10 mouse cellular contexts compared by ENCODE assay signal in the genomic region with DNA sequence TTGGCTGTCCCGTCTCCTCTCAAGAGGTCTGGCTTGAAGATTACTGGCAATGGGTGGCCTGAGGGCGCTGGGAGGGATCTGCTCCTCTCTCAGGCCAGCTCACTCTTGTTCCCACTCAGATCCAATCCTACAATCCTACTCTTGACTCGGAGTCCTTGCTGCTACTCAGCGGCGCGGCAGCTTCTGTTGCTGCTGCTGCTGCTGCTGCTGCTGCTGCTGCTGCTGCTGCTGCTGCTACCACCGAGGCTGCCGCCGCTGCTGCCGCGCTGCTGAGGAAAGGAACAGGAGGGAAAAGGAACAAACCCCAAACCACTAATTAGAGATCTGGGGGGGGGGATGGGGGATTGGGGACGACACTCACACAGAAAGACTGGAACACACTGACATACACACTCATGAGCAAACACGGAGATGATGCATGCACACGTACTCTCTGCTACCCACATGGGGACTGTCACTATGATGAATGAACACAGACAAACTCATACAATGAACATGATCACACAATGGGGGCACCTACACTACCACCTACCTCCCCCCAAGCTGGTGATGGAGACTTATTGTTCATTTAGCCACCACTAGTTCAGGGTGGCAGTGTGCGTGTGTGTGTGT. TPM values are rescaled to one million over a fixed set of nuclear protein-coding genes. Genes with fewer than 3 reads are reported as not detected.
DNase-seq lines count a peak whose midpoint lies in the region; ATAC-seq lines count a peak whose summit lies in the region.
"Had no signal": no experiment of that assay in that cellular context is flagged by ENCODE, and none has a peak within 500 bp of the region (broad histone marks: within the 10 kb centered on the region; RNA-seq: fewer than 3 reads in every experiment).

A gene (minus strand): TSS at position 450 of the 612 bp plus-strand sequence.

- peaks cover 36% of the 10 kb centered on the region for H3K4me1 ChIP-seq in kidney, embryonic 16.5 days (ENCODE audit: insufficient read depth, low read length)
- H3K4me1 ChIP-seq in embryonic facial prominence, embryonic 13.5 days: peaks cover 55% of the 10 kb centered on the region
- peaks cover 57% of the 10 kb centered on the region for H3K4me1 ChIP-seq in limb, embryonic 10.5 days
- H3K4me1 ChIP-seq in neural tube, embryonic 14.5 days (ENCODE audit: control insufficient read depth, insufficient read depth, low read length): no peaks in the 10 kb centered on the region

- H3K4me2 ChIP-seq in kidney, embryonic 16.5 days (replicated peaks; ENCODE audit: low read depth, low read length): peak within 1 kb of the TSS; percentile 51
- peak within 1 kb of the TSS; percentile 63 for H3K4me2 ChIP-seq in embryonic facial prominence, embryonic 13.5 days
- H3K4me2 ChIP-seq in neural tube, embryonic 14.5 days (ENCODE audit: low read depth, low read length): peak within 1 kb of the TSS; percentile 51

- ATAC-seq in kidney, embryonic 16.5 days (ENCODE audit: low FRiP score, low TSS enrichment): no peak
- no peak for ATAC-seq in embryonic facial prominence, embryonic 13.5 days (ENCODE audit: insufficient number of reproducible peaks, insufficient read depth, low FRiP score, low TSS enrichment, low read depth)
- ATAC-seq in neural tube, embryonic 14.5 days (ENCODE audit: low read depth): peak; percentile 62; the same call in 1 of the 2 replicates

- peak within 1 kb of the TSS; percentile 63 for H3K9ac ChIP-seq in kidney, embryonic 16.5 days (replicated peaks; ENCODE audit: low read length)
- H3K9ac ChIP-seq in embryonic facial prominence, embryonic 13.5 days: peak within 1 kb of the TSS; percentile 70
- H3K9ac ChIP-seq in neural tube, embryonic 14.5 days (replicated peaks; ENCODE audit: low read depth, low read length): peak within 1 kb of the TSS; percentile 11; the same call in 1 of the 2 replicates

- DNase-seq in kidney, postnatal 14 days: no peak
- DNase-seq in limb, embryonic 10.5 days (ENCODE audit: low spot score): peak; percentile 61
- no peak for DNase-seq in spleen, postnatal 10 days (ENCODE audit: low spot score in 2 of 2)
- DNase-seq in gastrocnemius, postnatal 14 days: no peak
- DNase-seq in c-Kit-positive CD71-positive TER-119-positive erythroid progenitor cells, embryonic 14.5 days (ENCODE audit: low spot score): no peak
- DNase-seq: cerebellum, adult 2 months; left cerebral cortex, postnatal 4 days had no signal

- H3K9me3 ChIP-seq in kidney, embryonic 16.5 days (ENCODE audit: low read length): no peaks in the 10 kb centered on the region
- no peaks in the 10 kb centered on the region for H3K9me3 ChIP-seq in embryonic facial prominence, embryonic 13.5 days
- H3K9me3 ChIP-seq in limb, embryonic 10.5 days (replicated peaks): no peaks in the 10 kb centered on the region
- H3K9me3 ChIP-seq in neural tube, embryonic 14.5 days (ENCODE audit: control insufficient read depth, low read length): no peaks in the 10 kb centered on the region

- H3K4me3 ChIP-seq in kidney, embryonic 16.5 days (ENCODE audit: low read length): peak within 1 kb of the TSS; percentile 35
- H3K4me3 ChIP-seq in embryonic facial prominence, embryonic 13.5 days: peak within 1 kb of the TSS; percentile 45
- H3K4me3 ChIP-seq in limb, embryonic 10.5 days: peak within 1 kb of the TSS; percentile 50
- peak within 1 kb of the TSS; percentile 2 for H3K4me3 ChIP-seq in neural tube, embryonic 14.5 days (ENCODE audit: low read depth, low read length)

- no peaks in the 10 kb centered on the region for H3K36me3 ChIP-seq in kidney, embryonic 16.5 days (ENCODE audit: insufficient read depth, low read length)
- no peaks in the 10 kb centered on the region for H3K36me3 ChIP-seq in embryonic facial prominence, embryonic 13.5 days
- no peaks in the 10 kb centered on the region for H3K36me3 ChIP-seq in limb, embryonic 10.5 days
- H3K36me3 ChIP-seq in neural tube, embryonic 14.5 days (ENCODE audit: control insufficient read depth, insufficient read depth, low read length): no peaks in the 10 kb centered on the region

- intact Hi-C loops in gastrocnemius, postnatal 14 days (cut with DNase I; ENCODE audit: low total_unique reads): no loop called here

- H3K27ac ChIP-seq in kidney, embryonic 16.5 days (ENCODE audit: low read length): no peak within 1 kb of the TSS; the same call in 1 of the 2 replicates
- H3K27ac ChIP-seq in embryonic facial prominence, embryonic 13.5 days: peak within 1 kb of the TSS; percentile 85
- H3K27ac ChIP-seq in limb, embryonic 10.5 days: peak within 1 kb of the TSS; percentile 78
- H3K27ac ChIP-seq in neural tube, embryonic 14.5 days (ENCODE audit: low read depth, low read length): no peak within 1 kb of the TSS

- H3K27me3 ChIP-seq in kidney, embryonic 16.5 days (ENCODE audit: insufficient read depth, low read length): peaks cover 6% of the 10 kb centered on the region
- peaks cover 8% of the 10 kb centered on the region; the same call in 1 of the 2 replicates for H3K27me3 ChIP-seq in embryonic facial prominence, embryonic 13.5 days
- peaks cover 32% of the 10 kb centered on the region for H3K27me3 ChIP-seq in limb, embryonic 10.5 days (ENCODE audit: low read depth, poor library complexity, severe bottlenecking)
- no peaks in the 10 kb centered on the region for H3K27me3 ChIP-seq in neural tube, embryonic 14.5 days (ENCODE audit: control insufficient read depth, insufficient read depth, low read length)

- 9% methylated on average over 15 of the region's 15 CpGs for WGBS in kidney, embryonic 16.5 days
- 4% methylated on average over 15 of the region's 15 CpGs for WGBS in embryonic facial prominence, embryonic 13.5 days
- 8% methylated on average over 15 of the region's 15 CpGs for WGBS in limb, embryonic 10.5 days
- 6% methylated on average over 15 of the region's 15 CpGs for WGBS in neural tube, embryonic 14.5 days

RNA-seq across cellular contexts. Expression of the gene that starts here (rescaled TPM):
- 1.2 and 1.3 TPM in 2 replicates for polyA plus RNA-seq in kidney, embryonic 16.5 days (2015; fragmentation: Nextera tagmentation; extraction: Ambion mirVana)
- polyA plus RNA-seq in embryonic facial prominence, embryonic 13.5 days (2015; fragmentation: Nextera tagmentation; extraction: Ambion mirVana): 24.1 and 32.7 TPM in 2 replicates
- 1.6 and 1.8 TPM in 2 replicates for polyA plus RNA-seq in limb, embryonic 10.5 days (2016; fragmentation: Nextera tagmentation; extraction: Ambion mirVana)
- polyA plus RNA-seq in neural tube, embryonic 14.5 days (2014; fragmentation: Nextera tagmentation; extraction: Ambion mirVana): 0.39 and 4.0 TPM in 2 replicates
- total RNA-seq in gastrocnemius, postnatal 14 days (2021): under 1 TPM; 0.11 to 0.14 TPM

Comparison
In these comparisons a context has a peak if more than half of its experiments do, and no peak if none do; other contexts are left out.
1. H3K27ac ChIP-seq: peak in embryonic facial prominence, embryonic 13.5 days (single experiment) and limb, embryonic 10.5 days (single experiment); none in kidney, embryonic 16.5 days (single experiment) and neural tube, embryonic 14.5 days (single experiment).
2. H3K9ac ChIP-seq: peak in every context shown above with its lines; median percentile 70 in embryonic facial prominence, embryonic 13.5 days; 63 in kidney, embryonic 16.5 days; 11 in neural tube, embryonic 14.5 days.
3. Peak in every context shown above with its lines, with median percentiles within 50 percentile points of each other: H3K4me2 ChIP-seq and H3K4me3 ChIP-seq.